Mouse (Mus musculus) testis, adult 2 months (tissue): ENCODE data around the gene Cd48.
"Not testable (repeated sequence)": the region's sequence is repeated elsewhere in the genome, so short reads cannot be mapped to it uniquely, and the experiment has no call there.

Experiments used
- CTCF ChIP-seq: fragments of 200-500 bp; IDR thresholded peaks from 2 replicates; pipeline ENCODE4 v1.5.1; 2012; ENCODE audit warnings: low read depth, mild to moderate bottlenecking, inconsistent platforms, low read length, moderate library complexity; ENCODE audit not compliant: control insufficient read depth, insufficient read depth, insufficient replicate concordance
- POLR2A ChIP-seq: fragments of 200-500 bp; IDR thresholded peaks from 2 replicates; pipeline ENCODE4 v1.6.1; 2012; ENCODE audit warnings: low read depth, mild to moderate bottlenecking, inconsistent platforms, low read length, moderate library complexity; ENCODE audit not compliant: control insufficient read depth

GRCm38 (mm10) chr1:171713736-171714135, 31.9 kb downstream of the Cd48 start:
- TF ChIP-seq CTCF, POLR2A: not testable (repeated sequence)
